Mouse (Mus musculus): ENCODE data around the gene Gm20683.
A peak's percentile ranks its signal among the peaks of the same experiment; 100 is the strongest.
"Not testable (repeated sequence)": the region's sequence is repeated elsewhere in the genome, so short reads cannot be mapped to it uniquely, and the experiment has no call there.

Gm20683 gene

DNA sequence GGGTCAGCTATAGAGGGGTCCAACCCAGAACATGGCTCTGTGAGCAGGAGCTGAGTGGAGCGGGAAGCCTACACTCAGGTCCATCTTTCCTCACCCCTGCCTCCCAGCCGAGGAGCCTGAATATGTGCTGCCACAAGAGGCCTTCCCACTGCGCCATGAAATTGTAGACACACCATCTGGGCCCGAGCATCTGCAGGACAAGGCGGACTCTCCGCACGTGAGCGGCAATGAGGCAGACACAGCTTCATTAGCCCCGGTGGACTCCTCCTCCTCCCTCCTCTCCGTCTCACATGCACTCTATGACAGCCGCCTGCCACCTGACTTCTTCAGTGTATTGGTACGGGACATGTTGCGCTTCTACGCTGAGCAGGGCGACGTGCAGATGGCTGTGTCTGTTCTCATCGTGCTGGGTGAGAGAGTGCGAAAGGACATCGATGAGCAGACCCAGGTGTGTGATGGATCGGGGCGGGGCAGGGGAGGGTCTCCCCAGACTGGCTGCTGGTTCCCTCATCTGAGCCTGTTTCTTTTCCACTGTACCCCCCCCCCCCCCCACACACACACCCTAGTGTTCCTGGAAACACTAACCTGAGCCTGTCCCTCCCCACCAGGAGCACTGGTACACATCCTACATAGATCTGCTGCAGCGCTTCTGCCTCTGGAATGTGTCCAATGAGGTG, 13.9 kb downstream of the Gm20683 start:
- DNase-seq (ENCODE audit: low read depth): no peak

DNA sequence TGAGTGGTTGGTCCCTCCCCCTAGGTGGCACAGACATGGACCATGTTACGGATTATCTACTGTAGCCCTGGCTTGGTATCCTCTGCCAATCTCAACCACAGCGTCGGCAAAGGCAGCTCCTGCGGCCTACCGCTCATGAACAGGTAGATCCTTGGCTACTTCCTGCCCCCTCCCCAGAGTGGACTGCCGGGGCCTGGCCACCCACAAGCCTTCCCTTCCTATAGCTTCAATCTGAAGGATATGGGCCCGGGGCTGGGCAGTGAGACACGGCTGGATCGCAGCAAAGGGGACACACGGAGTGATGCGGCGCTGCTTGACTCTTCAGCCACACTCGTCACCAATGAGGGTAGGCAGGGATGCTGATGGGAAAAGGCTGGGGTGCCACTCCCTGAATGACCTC, 14.6 kb downstream of the Gm20683 start:
- DNase-seq (ENCODE audit: low read depth): no peak

DNA sequence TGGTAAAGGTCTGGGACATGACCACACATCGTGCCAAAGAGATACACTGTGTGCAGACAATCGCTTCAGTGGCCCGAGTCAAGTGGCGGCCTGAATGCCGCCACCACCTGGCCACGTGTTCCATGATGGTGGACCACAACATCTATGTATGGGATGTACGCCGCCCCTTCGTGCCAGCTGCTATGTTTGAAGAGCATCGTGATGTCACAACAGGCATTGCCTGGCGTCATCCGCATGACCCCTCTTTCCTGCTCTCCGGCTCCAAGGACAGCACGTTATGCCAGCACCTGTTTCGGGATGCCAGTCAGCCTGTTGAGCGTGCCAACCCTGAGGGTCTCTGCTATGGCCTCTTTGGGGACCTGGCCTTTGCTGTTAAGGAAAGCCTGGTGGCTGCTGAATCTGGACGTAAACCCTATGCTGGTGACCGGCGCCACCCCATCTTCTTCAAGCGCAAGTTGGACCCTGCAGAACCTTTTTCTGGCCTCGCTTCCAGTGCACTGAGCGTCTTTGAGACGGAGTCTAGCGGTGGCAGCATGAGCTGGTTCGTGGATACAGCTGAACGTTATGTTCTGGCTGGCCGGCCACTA, 15.5 kb downstream of the Gm20683 start:
- DNase-seq (ENCODE audit: low read depth): no peak

DNA sequence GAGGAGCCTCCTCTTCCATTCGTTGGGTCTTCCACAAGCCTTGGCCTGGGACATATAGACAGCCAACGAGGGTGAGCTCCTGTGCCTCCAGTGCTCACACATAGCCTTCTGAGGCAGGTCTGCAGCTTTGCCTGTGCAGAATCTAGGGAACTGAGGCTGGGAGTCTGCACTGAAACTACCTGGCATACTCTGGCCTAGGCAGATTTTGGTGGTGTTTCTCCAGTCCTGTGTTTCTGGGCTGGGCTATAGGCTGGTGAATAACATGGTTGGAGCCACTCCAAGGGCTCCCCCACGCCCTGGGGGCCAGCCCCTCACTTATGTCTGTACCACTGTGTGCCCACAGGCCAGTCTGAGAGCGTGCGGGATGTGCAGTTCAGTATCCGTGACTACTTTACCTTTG, 16.3 kb downstream of the Gm20683 start:
- no peak for DNase-seq (ENCODE audit: low read depth)

DNA sequence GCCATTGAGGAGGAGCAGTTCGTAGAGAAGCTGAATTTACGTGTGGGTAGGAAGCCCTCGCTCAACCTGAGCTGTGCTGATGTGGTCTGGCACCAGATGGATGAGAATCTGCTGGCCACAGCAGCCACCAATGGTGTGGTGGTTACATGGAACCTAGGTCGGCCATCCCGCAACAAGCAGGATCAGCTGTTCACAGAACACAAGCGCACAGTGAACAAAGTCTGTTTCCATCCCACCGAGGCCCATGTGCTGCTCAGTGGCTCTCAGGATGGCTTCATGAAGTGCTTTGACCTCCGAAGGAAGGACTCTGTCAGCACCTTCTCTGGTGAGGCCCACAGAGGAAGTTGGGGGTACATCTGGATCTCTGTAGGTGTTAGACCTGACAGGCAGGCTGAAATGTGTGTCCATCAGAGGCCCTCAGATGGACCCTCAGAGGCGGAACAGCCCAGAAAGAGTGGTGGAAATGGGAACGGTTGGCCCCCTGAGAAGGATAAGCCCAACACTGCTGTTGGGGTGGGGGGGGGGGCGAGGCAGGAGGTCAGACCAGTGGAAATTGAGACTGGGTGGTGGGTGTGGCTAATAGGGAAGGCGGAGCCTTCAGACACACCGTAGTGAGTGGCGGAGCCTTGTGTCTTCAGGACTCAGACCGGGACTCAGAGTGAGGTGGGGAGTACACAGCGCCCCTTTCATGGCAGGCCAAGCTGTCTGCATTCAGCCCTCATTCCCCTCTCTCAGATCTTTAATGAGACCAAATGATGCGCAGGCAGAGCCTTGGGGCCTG, 17.0 kb downstream of the Gm20683 start:
- no peak for DNase-seq (ENCODE audit: low read depth)

DNA sequence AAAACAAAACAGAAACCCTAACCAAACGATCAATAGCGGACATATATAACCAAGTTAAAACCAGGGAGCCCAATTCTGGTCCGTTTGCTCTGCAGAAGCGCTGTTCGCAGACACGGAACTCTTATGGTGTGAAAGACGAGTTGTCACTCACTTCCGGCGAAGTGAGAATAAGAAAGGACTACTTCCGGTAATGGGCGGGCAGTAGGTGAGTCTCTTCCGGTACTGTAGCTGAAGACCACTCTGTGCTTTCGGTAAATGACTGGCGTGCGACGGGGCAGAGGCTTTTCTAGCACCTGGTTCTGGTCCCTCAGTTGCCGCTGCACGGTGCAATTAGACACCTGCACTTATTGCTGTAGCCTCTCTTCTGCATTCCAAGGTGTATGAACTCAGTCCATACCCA, 18.1 kb downstream of the Gm20683 start, which contains the start of gene Wdr24:
Gene Wdr24, plus strand, starts transcription at position 176 of the 400 bp plus-strand sequence.
- DNase-seq (ENCODE audit: low read depth): peak; percentile 95

DNA sequence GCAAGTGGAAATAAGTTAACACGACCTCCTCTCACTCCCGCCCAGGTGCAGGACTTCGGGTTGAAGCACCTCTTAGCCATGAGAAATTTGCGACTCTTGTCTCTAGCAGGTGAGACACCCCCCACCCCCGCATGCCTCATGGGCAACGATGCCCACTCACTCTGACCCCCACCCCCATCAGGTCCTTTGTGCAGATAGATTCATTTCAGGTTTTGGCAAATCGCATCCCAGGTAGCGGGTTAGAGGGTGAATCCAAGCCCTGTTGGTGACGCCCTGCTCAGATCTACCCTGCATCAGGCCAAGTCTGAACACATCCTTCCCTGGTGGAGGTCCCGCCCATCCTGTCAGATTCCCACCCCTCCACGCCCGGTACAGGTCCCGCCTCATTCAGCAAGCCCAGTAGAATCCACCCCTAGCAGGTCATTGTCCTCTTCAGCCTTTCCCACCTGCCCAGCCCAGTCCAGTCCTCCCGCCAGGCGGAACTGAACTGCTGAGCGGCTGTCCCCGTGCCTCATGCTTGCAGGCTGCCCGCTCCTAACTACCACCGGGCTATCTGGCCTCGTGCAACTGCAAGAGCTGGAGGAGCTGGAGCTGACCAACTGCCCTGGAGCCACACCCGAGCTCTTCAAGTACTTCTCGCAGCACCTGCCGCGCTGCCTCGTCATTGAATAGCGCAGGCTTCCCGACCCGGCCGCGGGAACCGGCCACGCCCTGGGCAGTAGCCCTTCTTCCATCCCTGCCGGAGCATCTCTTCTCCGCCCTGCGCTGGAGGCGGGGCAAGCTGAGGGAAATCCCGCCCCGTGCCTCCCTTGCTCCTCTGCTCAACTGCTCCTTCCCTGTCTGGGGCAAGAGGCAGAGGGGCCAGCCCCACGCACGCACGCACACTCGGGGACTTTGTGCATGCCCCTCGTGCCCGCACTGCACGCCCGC, 22.4 kb downstream of the Gm20683 start:
- DNase-seq (ENCODE audit: low read depth): peak; percentile 50

DNA sequence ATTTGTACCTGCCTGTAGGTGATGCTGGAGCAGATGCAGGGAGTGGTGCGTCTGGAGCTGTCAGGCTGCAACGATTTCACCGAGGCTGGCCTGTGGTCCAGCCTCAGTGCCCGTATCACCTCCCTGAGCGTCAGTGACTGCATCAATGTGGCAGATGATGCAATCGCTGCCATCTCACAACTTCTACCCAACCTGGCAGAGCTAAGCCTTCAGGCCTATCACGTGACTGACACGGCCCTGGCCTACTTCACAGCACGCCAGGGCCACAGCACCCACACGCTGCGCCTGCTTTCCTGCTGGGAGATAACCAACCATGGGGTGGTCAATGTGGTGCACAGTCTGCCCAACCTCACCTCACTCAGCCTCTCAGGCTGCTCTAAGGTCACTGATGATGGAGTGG, 23.9 kb downstream of the Gm20683 start:
- DNase-seq (ENCODE audit: low read depth): no peak

DNA sequence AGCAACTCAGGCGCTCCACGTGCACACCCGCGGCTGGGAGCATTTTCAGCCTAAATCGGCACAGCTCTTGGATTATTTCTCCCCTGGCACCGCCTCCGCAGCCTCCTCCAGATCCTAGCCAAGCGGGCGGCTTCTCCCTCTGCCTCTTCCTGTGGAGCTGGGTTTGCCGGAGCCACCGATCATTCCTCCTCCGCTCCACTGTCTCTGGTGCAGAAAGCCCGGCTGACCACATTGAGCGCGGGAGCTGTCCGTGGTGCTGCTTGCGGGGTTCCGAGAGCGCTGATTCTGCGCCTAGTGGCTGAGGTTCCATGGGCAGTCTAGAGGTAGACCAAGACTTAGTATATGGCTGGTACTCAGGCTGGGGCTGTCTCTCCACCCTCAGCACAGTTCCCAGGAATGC, 28.1 kb downstream of the Gm20683 start:
- peak; percentile 86 for DNase-seq (ENCODE audit: low read depth)

DNA sequence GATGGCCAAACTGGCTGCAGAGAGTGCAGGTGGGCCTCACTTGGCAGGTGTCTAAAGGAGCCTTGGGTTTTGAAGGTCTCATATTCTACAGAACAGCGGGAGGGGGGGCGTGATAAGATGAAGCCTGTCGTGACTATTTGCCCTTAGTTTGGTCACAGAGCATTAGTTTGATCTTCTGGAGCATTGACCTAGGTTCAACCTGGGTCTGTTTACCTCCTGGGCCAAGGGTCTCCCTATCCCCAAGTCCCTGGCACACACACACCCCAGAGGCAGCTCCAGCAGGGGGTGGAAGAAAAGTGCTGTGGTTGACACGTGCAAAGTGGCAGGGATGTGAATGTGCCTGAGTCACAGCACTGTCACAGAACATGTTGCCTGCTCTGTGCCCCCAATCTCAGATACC, 30.7 kb downstream of the Gm20683 start:
- DNase-seq (ENCODE audit: low read depth): no peak

DNA sequence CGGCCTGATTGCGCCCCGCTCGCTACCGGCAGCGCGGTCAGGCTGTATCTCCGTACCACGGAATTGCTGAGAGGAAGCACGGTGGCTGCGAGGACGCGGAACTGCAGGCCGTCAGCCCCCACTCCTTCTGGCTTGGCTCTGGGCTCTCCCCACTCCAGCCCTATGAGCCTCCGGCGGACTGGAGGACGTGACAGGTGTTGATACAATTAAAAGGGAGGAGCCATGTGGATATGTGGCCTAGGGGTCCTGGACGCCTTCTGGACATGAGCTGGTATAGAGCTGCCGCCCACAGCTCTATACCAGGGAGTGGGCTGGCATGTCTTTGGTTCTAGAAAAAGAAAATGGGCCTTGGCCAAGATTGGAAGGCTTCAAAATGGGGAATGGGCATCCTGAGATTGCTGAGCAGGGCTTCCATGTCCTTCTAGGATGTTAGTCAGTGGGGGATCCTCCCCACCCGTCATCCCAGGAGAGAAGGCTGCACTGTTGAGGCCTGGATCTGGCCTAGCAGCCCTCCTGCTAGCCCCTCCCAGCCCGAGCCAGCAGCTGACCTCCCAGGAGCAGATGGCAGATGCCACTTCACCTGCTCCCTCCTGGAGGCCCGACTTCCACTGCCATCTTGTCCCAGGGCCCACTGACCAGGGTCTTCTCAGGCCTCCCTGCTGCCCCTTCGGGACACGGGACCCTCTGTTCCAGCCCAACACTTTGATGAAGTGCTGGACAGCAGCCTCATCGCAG, 31.8 kb downstream of the Gm20683 start:
- no peak for DNase-seq (ENCODE audit: low read depth)

DNA sequence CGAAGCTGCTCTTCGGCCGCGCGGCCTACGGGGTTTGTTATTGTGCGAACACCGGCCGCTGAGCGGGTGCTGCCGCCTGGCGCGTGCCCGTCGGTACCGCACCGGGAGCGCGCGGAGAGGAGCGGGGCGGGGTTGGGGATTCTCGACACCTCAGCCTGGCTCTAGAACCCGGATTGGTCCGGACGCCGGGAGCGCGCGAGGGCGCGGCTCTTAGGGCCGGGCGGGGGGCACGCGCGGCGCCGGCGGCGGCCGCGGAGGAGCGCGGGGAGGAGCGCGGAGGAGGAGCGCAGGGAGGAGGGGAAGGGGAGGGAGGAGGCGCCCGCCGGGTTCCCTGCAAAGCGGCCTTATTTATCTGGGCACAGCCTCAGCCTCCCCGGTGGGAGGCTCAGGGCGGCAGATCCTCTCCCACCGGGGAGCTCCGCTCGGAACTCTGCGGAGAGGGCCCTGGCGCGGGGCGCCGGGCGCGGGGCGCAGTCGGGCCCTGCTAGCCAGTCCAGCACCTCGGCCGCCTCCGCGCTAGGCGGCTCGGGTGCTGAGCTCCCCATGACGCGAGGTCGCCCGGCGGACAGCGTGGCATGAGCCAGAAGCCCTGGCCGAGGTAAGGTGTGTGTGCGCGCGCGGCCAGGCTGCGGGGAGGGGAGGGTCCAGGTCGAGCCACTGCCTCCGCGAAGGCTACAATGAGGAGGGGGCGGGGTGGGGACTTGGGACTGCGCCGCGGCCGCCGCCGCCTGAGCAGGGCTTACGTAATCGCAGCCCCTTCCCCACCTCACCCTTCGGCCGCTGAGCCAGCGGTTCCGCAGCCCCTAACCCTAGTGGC, 32.6 kb downstream of the Gm20683 start, which contains the start of gene Fbxl16:
Gene Fbxl16, plus strand, starts transcription at position 297 of the 817 bp plus-strand sequence.
- DNase-seq (ENCODE audit: low read depth): peak; percentile 58

DNA sequence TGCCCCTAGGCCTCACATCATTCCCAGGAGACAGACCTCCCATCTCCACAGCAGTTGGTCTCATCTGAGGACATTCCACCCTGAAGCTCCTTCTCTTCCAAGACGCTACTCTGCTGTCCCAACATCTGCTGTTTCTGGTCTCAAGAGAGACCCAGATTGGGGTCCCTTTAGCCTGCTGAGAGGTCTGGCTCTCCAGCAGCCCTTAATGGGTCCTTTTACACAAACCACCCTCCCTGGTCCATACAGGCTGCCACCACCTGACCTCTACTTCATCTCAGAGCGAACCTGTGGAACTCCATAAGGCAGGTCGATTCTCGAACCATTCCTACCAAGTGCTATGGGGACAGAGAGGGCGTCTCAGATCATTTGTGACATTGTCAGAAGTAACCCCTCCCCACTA, 33.5 kb downstream of the Gm20683 start:
- DNase-seq (ENCODE audit: low read depth): no peak

DNA sequence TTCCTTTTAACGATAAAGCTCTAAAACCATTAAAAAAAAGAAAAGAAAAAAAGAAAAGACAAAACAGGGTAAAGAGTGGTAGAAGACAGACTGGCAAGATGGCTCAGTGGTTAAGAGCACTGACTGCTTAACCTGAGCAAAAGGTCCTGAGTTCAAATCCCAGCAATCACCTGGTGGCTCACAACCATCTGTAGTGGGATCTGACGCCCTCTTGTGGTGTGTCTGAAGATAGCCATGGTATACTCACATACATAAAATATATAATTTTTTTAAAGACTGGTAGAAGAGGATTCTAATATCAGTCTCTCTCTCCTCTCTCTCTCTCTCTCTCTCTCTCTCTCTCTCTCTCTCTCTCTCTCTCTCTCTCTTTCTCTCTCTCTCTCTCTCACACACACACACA, 34.1 kb downstream of the Gm20683 start:
- not testable (repeated sequence) for DNase-seq (ENCODE audit: low read depth)

DNA sequence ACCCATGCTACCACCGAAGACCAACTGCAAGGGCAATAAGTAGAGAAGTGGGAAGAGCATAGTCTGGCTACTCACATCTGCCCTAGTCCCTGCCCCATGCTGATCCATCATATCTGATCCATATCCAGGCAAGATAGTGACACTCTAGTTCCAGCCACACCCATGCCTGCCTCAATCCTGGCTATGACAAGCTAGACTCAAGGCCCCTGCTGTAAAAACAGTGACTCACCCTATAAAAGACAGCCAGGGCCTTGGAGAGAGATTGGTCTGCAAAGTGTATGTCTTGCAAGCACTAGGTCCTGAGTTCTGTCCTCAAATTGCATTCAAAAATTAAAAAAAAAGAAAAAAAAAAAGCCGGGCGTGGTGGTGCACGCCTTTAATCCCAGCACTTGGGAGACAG, 35.1 kb downstream of the Gm20683 start:
- DNase-seq (ENCODE audit: low read depth): no peak

DNA sequence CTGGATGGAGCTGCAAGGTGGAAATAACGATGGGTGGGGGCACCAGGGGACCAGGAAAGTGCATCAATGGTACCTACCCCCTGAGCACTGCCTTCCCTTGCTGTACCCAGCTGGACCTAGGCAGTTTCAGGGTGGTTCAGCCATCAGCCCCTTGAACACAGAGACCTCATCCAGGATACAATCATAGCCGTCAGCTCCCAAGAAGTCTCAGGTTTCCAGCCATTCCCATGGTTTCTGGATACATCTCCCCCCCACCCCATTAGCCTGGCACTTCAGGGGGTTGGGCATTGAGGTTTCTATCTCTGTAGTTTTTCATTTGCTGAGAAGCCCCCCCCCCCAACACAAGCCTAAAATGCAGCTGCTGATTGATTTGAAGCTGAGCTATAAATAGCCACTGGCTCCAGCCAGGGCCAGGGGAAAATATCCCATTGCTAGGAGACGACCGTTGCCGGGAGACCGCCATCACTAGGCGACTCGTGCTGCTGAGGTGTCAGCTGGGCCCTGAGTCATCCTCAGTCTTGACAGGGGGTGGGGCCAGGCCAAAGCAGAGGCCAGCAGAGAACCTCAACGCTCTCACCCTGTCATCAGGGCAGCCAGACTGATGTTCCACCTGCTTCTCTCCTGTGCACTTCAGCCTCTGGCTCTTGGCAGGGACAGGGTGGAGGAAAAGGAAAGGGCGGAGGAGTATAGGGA, 38.6 kb downstream of the Gm20683 start:
- DNase-seq (ENCODE audit: low read depth): no peak

DNA sequence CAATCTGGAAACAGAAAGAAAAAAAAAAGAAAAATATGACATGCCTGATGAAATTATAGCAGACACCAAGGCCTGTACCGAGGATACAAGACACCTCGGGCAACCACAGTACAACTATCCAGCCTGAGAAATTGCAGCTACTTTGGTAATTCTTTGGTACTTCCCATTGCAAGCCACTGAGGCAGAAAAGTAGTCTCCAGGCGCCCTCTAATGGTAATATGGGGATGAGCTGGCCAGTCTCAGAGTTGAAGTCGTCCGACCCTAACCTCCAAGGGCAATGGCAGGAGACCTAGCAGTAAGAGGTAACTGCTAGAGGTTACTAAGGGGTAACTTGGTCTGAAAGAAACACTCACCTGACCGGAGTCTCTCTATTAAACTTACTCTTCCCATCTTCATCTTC, 40.5 kb downstream of the Gm20683 start:
- DNase-seq (ENCODE audit: low read depth): peak; percentile 90

DNA sequence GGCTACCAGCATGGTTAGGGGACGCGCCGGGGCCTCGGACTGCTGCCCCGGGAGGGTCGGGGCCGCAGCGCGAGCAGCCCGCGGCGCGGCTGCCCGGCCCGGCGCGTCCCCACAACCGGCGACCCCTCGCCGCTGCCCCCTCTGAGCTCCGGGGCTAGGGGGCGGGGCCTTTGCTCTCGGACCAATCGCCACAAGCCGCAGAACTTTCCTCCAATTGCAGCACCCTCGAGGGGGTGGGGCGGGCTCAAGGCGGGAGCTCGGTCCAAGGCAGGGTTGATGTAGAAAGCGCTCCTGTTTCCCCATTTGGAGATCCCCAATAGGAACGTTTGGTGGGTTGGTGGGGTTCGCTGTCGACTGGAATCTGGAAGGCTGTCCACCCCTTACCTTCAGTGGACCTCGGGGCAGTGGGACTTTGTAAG, 44.6 kb downstream of the Gm20683 start, which contains the start of gene Metrn:
Gene Metrn, minus strand, starts transcription at position 186 of the 419 bp plus-strand sequence.
- DNase-seq (ENCODE audit: low read depth): peak; percentile 90

DNA sequence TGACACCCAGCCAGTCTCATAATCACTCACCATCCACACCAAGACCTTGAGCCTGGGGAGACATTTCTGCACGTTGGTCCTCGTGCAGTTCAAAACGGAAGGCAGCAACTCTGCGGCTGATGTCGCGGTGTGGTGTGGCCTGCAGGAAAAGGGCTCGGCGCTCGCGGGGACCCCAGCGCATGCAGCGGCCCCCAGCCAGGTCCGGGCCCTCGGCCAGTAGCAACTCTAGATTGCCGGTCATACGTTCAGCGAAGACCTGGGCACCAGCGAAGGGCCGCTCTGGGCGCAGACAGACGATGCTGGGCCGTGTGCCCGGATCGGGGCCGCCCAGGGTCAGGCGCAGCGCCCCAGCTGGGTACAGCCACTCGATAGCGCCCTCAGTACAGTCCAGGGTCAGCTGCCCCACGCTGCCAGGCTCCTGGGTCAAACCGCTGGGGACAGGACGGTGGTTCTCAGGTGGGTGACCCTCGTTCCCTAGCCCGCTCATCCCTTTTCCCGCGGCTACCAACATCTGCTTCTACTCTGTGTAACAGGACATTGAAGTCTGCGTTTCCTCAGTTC, 45.3 kb downstream of the Gm20683 start:
- DNase-seq (ENCODE audit: low read depth): no peak

Measured in induced T-regulatory cell, adult 2 months (primary cell).